ENCODE assay signal across 9 mouse cellular contexts in the genomic region with DNA sequence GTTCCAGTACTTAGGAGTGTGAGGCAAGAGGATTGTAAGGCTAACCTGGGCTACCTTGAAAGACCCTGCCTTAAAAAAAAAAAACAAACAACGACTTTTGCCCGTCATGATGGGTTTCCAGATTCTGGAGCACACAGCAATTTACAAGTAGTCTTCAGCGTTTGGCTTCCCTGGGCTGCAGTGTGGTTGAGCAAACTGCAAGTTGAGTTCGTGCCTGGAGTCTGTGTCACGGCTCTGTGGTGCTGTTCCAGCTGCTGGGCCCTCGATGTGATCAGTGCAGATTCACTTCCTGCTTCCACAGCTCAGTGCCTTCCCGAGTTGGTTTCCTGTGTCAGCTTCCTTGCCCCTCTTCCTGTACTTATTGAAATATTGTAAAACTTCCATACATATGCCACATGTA. TPM values are rescaled to one million over a fixed set of nuclear protein-coding genes. Genes with fewer than 3 reads are reported as not detected.
A peak's percentile ranks its signal among the peaks of the same experiment; 100 is the strongest.
DNase-seq lines count a peak whose midpoint lies in the region; ATAC-seq and TF ChIP-seq lines count a peak whose summit lies in the region.
"Had no signal": no experiment of that assay in that cellular context is flagged by ENCODE, and none has a peak within 500 bp of the region (broad histone marks: within the 10 kb centered on the region; RNA-seq: fewer than 3 reads in every experiment).

No protein-coding gene starts in this region.

- H3K4me3 ChIP-seq in liver, postnatal 0 days (ENCODE audit: low read depth, low read length): no peak overlapping the region
- no peak overlapping the region for H3K4me3 ChIP-seq in stomach, embryonic 15.5 days (replicated peaks)
- H3K4me3 ChIP-seq: erythroblast, embryonic 14.5 days had no signal

- H3K4me1 ChIP-seq in liver, postnatal 0 days (ENCODE audit: insufficient read depth): peaks cover 10% of the 10 kb centered on the region; the same call in 1 of the 2 replicates
- H3K4me1 ChIP-seq in stomach, embryonic 15.5 days: peaks cover 21% of the 10 kb centered on the region

- DNase-seq in embryo, embryonic 11 days: peak; percentile 13
- no peak for DNase-seq in embryo, embryonic 9.5 days (ENCODE audit: extremely low spot score)
- DNase-seq in Muller cell, postnatal 12 days (ENCODE audit: inconsistent ontology term): peak; percentile 53
- peak; percentile 26 to 39 for DNase-seq in heart, postnatal 14 days
- peak; percentile 41 for DNase-seq in liver, postnatal 0 days

- WGBS in liver, postnatal 0 days (ENCODE audit: insufficient replicate concordance): 14% methylated on average over 7 of the region's 7 CpGs
- 18% methylated on average over 7 of the region's 7 CpGs for WGBS in stomach, embryonic 15.5 days

- peak; percentile 57; the same call in 1 of the 2 replicates for ATAC-seq in liver, postnatal 0 days
- ATAC-seq in stomach, embryonic 15.5 days (ENCODE audit: insufficient read depth, low FRiP score, low read depth): no peak
- ATAC-seq in megakaryocyte-erythroid progenitor cell, adult 5-6 weeks (replicated peaks; ENCODE audit: low FRiP score, low TSS enrichment, poor library complexity, severe bottlenecking): no peak
- no peak for ATAC-seq in CD4-positive, CD25-positive, alpha-beta regulatory T cell, adult 4 months

- no peak for TF ChIP-seq EP300 in liver, postnatal 0 days (IDR thresholded peaks at IDR 0.05; ENCODE audit: low read depth)

- H3K27me3 ChIP-seq in liver, postnatal 0 days (ENCODE audit: insufficient read depth, low read length): no peaks in the 10 kb centered on the region
- no peaks in the 10 kb centered on the region for H3K27me3 ChIP-seq in stomach, embryonic 15.5 days (replicated peaks)

- H3K4me2 ChIP-seq in liver, postnatal 0 days (ENCODE audit: low read depth, low read length): no peak overlapping the region
- 0 out of 2 replicates have a peak overlapping the region, but pooled peaks have one; percentile 8 for H3K4me2 ChIP-seq in stomach, embryonic 15.5 days

- TF ChIP-seq CTCF in liver, postnatal 0 days (IDR thresholded peaks at IDR 0.05; ENCODE audit: low read depth): no peak

- H3K9me3 ChIP-seq in liver, postnatal 0 days (ENCODE audit: low read length): no peaks in the 10 kb centered on the region
- H3K9me3 ChIP-seq in stomach, embryonic 15.5 days: no peaks in the 10 kb centered on the region

- H3K9ac ChIP-seq in liver, postnatal 0 days (replicated peaks): no peak overlapping the region
- no peak overlapping the region for H3K9ac ChIP-seq in stomach, embryonic 15.5 days

- peaks cover 13% of the 10 kb centered on the region for H3K36me3 ChIP-seq in liver, postnatal 0 days (replicated peaks; ENCODE audit: insufficient read depth, low read length)
- H3K36me3 ChIP-seq in stomach, embryonic 15.5 days: peaks cover 9% of the 10 kb centered on the region; the same call in 1 of the 2 replicates

- intact Hi-C loops in heart, postnatal 14 days (cut with DNase I): loop anchor here (5.0 kb wide), 1 partner anchor 54 kb away; a partner anchor contains a TSS

- peak overlapping the region; percentile 52 for H3K27ac ChIP-seq in liver, postnatal 0 days (ENCODE audit: low read depth)
- H3K27ac ChIP-seq in stomach, embryonic 15.5 days: peak overlapping the region; percentile 86

RNA-seq across cellular contexts. Expression of a gene that starts 52.3 kb away (rescaled TPM):
- 10 to 100 TPM; 12.6 to 15.5 TPM for total RNA-seq in heart, postnatal 14 days (2021)
- polyA plus RNA-seq in liver, postnatal 0 days (2015; fragmentation: Nextera tagmentation; extraction: Ambion mirVana): 3.3 and 4.1 TPM in 2 replicates
- 19.9 and 23.1 TPM in 2 replicates for polyA plus RNA-seq in stomach, embryonic 15.5 days (2015; fragmentation: Nextera tagmentation; extraction: Ambion mirVana)
- total RNA-seq in megakaryocyte-erythroid progenitor cell, adult 5-6 weeks (2014; fragmentation: Nextera tagmentation): 8.2 and 8.8 TPM in 2 replicates
- total RNA-seq in megakaryocyte-erythroid progenitor cell, adult 5-6 weeks (2017): 6.2 and 7.5 TPM in 2 replicates
- polyA plus RNA-seq in CD4-positive, CD25-positive, alpha-beta regulatory T cell, adult 4 months (2017; shearing (Covaris generic)): 1 to 10 TPM; 8.5 to 8.9 TPM

RNA-seq across cellular contexts. Expression of a gene that starts 56.1 kb away (rescaled TPM):
- 10 to 100 TPM; 69.8 to 72.5 TPM for total RNA-seq in heart, postnatal 14 days (2021)
- 20.6 and 23.6 TPM in 2 replicates for polyA plus RNA-seq in liver, postnatal 0 days (2015; fragmentation: Nextera tagmentation; extraction: Ambion mirVana)
- 107 and 108 TPM in 2 replicates for polyA plus RNA-seq in stomach, embryonic 15.5 days (2015; fragmentation: Nextera tagmentation; extraction: Ambion mirVana)
- 2.4 and 6.1 TPM in 2 replicates for total RNA-seq in megakaryocyte-erythroid progenitor cell, adult 5-6 weeks (2014; fragmentation: Nextera tagmentation)
- total RNA-seq in megakaryocyte-erythroid progenitor cell, adult 5-6 weeks (2017): 7.2 and 16.2 TPM in 2 replicates
- polyA plus RNA-seq in CD4-positive, CD25-positive, alpha-beta regulatory T cell, adult 4 months (2017; shearing (Covaris generic)): 10 to 100 TPM; 38.3 to 52.4 TPM
